Mouse (Mus musculus): Measurements from ENCODE around the gene Sox6. TPM values are rescaled to one million over a fixed set of nuclear protein-coding genes. Genes with fewer than 3 reads are reported as not detected.

The Sox6 gene
- total and polyA plus RNA-seq, 3 experiments, result 0.09 to 1.3 (median 0.90) TPM

DNA sequence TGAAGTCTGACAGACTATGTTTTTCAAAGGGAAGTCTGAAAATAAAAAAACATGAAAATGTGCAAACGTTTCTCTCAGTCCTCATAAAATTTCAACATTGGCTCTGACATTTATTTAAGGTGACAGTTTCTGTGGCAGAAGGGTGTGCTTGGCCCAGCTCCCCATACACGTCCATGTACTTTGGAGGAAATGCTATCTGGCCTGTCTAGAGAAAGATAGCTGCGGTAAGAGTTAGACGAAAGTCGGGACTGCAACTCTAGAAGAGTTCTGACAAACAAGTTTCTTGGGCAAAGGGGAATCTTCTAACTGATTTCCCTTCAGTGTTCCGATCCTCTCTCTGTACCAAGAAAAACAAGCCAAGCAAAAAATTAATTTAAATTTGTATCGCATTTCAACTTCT is 150.5 kb downstream of the Sox6 start:
- Histone ChIP-seq H3K4me2 (ENCODE audit: insufficient read depth, low read depth, poor library complexity, severe bottlenecking) (no peak overlapping the region), H3K4me1 (ENCODE audit: control insufficient read depth in 1 of 2, insufficient read depth in 2 of 2) (no peaks in the 10 kb centered on the region), H3K79me2 (replicated peaks; ENCODE audit: control insufficient read depth, extremely low read depth, insufficient read depth, poor library complexity, severe bottlenecking) (no peaks in the 10 kb centered on the region), H3K9me3 (replicated peaks; ENCODE audit: low read length) (no peaks in the 10 kb centered on the region), H3K4me3 (replicated peaks in 1 of 3; ENCODE audit: low read depth in 2 of 3, low read length in 2 of 3, poor library complexity in 1 of 3) (no peak overlapping the region), H3K27ac (ENCODE audit: insufficient read depth, low read depth) (no peak overlapping the region), H3K9ac (ENCODE audit: insufficient read depth, low read depth) (no peak overlapping the region), H3K36me3 (replicated peaks in 1 of 2; ENCODE audit: control insufficient read depth in 1 of 2, insufficient read depth in 1 of 2, low read length in 1 of 2) (no peaks in the 10 kb centered on the region), H3K27me3 (replicated peaks) (no peaks in the 10 kb centered on the region)
- in situ Hi-C loops (cut with MboI; ENCODE audit: low pct_ligation_motif_present, low pct_unique_long_range_greater_than_20kb, low sequenced_read_pairs), result no loop called here
- DNase-seq (ENCODE audit: extremely low read depth), result no peak
- no peak for TF ChIP-seq CTCF (conservative IDR thresholded peaks at IDR 0.05 in 1 of 2, IDR thresholded peaks at IDR 0.05 in 1 of 2; ENCODE audit: low read depth in 2 of 2, low read length in 2 of 2)
- no peak for TF ChIP-seq ZMIZ1 (IDR thresholded peaks at IDR 0.05; ENCODE audit: low read depth, low read length)
- TF ChIP-seq KAT2A (IDR thresholded peaks at IDR 0.05; ENCODE audit: insufficient replicate concordance, low read length), result no peak
- TF ChIP-seq IRF4 (IDR thresholded peaks at IDR 0.05; ENCODE audit: low read depth, low read length), result no peak
- TF ChIP-seq PAX5 (IDR thresholded peaks at IDR 0.05; ENCODE audit: low read length), result no peak
- no peak for TF ChIP-seq HCFC1 (IDR thresholded peaks at IDR 0.05; ENCODE audit: low read depth, low read length)
- TF ChIP-seq MXI1 (IDR thresholded peaks at IDR 0.05; ENCODE audit: low read depth, low read length), result no peak
- no peak for TF ChIP-seq POLR2A (IDR thresholded peaks at IDR 0.05; ENCODE audit: low read depth, low read length)
- TF ChIP-seq RAD21 (IDR thresholded peaks at IDR 0.05; ENCODE audit: low read depth, low read length), result no peak
- TF ChIP-seq POLR2AphosphoS2 (IDR thresholded peaks at IDR 0.05; ENCODE audit: low read depth, low read length), result no peak
- TF ChIP-seq NRF1 (IDR thresholded peaks at IDR 0.05; ENCODE audit: low read depth, low read length), result no peak
- no peak for TF ChIP-seq ZKSCAN1 (IDR thresholded peaks at IDR 0.05; ENCODE audit: borderline replicate concordance, low read depth, low read length)
- TF ChIP-seq EP300 (IDR thresholded peaks at IDR 0.05; ENCODE audit: low read length), result no peak
- no peak for TF ChIP-seq ZNF384 (IDR thresholded peaks at IDR 0.05; ENCODE audit: low read depth, low read length)
- no peak for TF ChIP-seq MEF2A (IDR thresholded peaks at IDR 0.05; ENCODE audit: borderline replicate concordance, low read depth, low read length)
- TF ChIP-seq USF1 (IDR thresholded peaks at IDR 0.05; ENCODE audit: low read depth, low read length), result no peak
- TF ChIP-seq MAFK (IDR thresholded peaks at IDR 0.05; ENCODE audit: insufficient replicate concordance, low read length), result no peak
- no peak for TF ChIP-seq UBTF (IDR thresholded peaks at IDR 0.05; ENCODE audit: low read depth, low read length)
- TF ChIP-seq MAX (IDR thresholded peaks at IDR 0.05; ENCODE audit: low read length), result no peak
- dilution Hi-C loops (cut with MboI; ENCODE audit: extremely low pct_ligation_motif_present, extremely low pct_unique_long_range_greater_than_20kb, low sequenced_read_pairs), result no loop called here

DNA sequence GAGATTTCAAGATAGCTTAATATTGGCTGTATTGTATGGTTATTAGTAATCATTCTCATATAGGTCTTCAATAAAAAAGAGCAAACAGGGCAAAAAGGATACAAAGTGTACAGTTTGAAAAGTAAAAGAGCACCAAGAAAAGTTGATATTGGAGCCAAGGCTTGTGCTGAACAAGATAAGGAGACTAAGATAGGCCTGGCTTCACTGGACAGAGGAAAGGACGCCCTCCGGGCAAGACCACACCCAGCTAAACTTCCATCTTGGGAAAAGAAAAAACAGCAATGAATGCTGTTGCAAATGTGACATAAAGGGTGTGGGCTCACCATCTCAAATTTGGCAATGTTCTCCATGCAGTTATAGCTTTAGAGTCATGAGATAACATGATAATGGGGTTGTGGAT is 165.7 kb downstream of the Sox6 start:
- TF ChIP-seq CHD2 (IDR thresholded peaks at IDR 0.05; ENCODE audit: low read length), result no peak
- TF ChIP-seq JUN (IDR thresholded peaks at IDR 0.05; ENCODE audit: insufficient read depth, low read depth, low read length), result no peak
- TF ChIP-seq NRF1 (IDR thresholded peaks at IDR 0.05; ENCODE audit: low read depth, low read length), result no peak
- TF ChIP-seq RAD21 (IDR thresholded peaks at IDR 0.05; ENCODE audit: low read depth, low read length), result no peak
- no peak for TF ChIP-seq TCF12 (IDR thresholded peaks at IDR 0.05; ENCODE audit: low read depth, low read length)
- TF ChIP-seq MYC (IDR thresholded peaks at IDR 0.05; ENCODE audit: low read depth, low read length), result no peak
- Histone ChIP-seq H3K36me3 (replicated peaks in 1 of 2; ENCODE audit: control insufficient read depth in 1 of 2, insufficient read depth in 1 of 2, low read length in 1 of 2) (no peaks in the 10 kb centered on the region), H3K4me1 (ENCODE audit: control insufficient read depth in 1 of 2, insufficient read depth in 2 of 2) (no peaks in the 10 kb centered on the region), H3K27ac (ENCODE audit: insufficient read depth, low read depth) (no peak overlapping the region), H3K9me3 (replicated peaks; ENCODE audit: low read length) (no peaks in the 10 kb centered on the region), H3K4me3 (replicated peaks in 1 of 3; ENCODE audit: low read depth in 2 of 3, low read length in 2 of 3, poor library complexity in 1 of 3) (no peak overlapping the region), H3K4me2 (ENCODE audit: insufficient read depth, low read depth, poor library complexity, severe bottlenecking) (no peak overlapping the region), H3K9ac (ENCODE audit: insufficient read depth, low read depth) (no peak overlapping the region), H3K27me3 (replicated peaks) (no peaks in the 10 kb centered on the region), H3K79me2 (replicated peaks; ENCODE audit: control insufficient read depth, extremely low read depth, insufficient read depth, poor library complexity, severe bottlenecking) (no peaks in the 10 kb centered on the region)
- DNase-seq (ENCODE audit: extremely low read depth), result no peak
- in situ Hi-C loops (cut with MboI; ENCODE audit: low pct_ligation_motif_present, low pct_unique_long_range_greater_than_20kb, low sequenced_read_pairs), result no loop called here
- dilution Hi-C loops (cut with MboI; ENCODE audit: extremely low pct_ligation_motif_present, extremely low pct_unique_long_range_greater_than_20kb, low sequenced_read_pairs), result no loop called here
